Mouse (Mus musculus): ENCODE measurements around the gene Galnt9. TPM values are rescaled to one million over a fixed set of nuclear protein-coding genes. Genes with fewer than 3 reads are reported as not detected.

The Galnt9 gene
- polyA plus RNA-seq, 1 experiment from 2014 or later: not detected

GRCm38 (mm10) chr5:110596086-110596780 is 52.1 kb downstream of the Galnt9 start:
- Histone ChIP-seq H3K36me3 (no peaks in the 10 kb centered on the region), H3K27ac (no peak overlapping the region), H3K4me3 (no peak overlapping the region), H3K9me3 (replicated peaks) (no peaks in the 10 kb centered on the region), H3K4me2 (no peak overlapping the region), H3K27me3 (replicated peaks) (peaks cover 29% of the 10 kb centered on the region; the same call in 1 of the 2 replicates), H3K4me1 (no peaks in the 10 kb centered on the region), H3K9ac (no peak overlapping the region)
- 75% methylated on average over 15 of the region's 15 CpGs for WGBS (ENCODE audit: insufficient replicate concordance)
- no peak for ATAC-seq

- no peak overlapping the region for H3K4me3 ChIP-seq
- H3K4me1 ChIP-seq: no peaks in the 10 kb centered on the region
- H3K36me3 ChIP-seq: no peaks in the 10 kb centered on the region
- H3K27ac ChIP-seq: no peak overlapping the region
- H3K9me3 ChIP-seq (replicated peaks): no peaks in the 10 kb centered on the region
- peaks cover 34% of the 10 kb centered on the region; the same call in 1 of the 2 replicates for H3K27me3 ChIP-seq (replicated peaks)
- ATAC-seq: no peak
- no peak overlapping the region for H3K4me2 ChIP-seq
- 30% methylated on average over 2 of the region's 2 CpGs for WGBS (ENCODE audit: insufficient replicate concordance)
- no peak overlapping the region for H3K9ac ChIP-seq
Observed at GRCm38 (mm10) chr5:110597502-110597901, 53.3 kb downstream of the Galnt9 start.

DNA sequence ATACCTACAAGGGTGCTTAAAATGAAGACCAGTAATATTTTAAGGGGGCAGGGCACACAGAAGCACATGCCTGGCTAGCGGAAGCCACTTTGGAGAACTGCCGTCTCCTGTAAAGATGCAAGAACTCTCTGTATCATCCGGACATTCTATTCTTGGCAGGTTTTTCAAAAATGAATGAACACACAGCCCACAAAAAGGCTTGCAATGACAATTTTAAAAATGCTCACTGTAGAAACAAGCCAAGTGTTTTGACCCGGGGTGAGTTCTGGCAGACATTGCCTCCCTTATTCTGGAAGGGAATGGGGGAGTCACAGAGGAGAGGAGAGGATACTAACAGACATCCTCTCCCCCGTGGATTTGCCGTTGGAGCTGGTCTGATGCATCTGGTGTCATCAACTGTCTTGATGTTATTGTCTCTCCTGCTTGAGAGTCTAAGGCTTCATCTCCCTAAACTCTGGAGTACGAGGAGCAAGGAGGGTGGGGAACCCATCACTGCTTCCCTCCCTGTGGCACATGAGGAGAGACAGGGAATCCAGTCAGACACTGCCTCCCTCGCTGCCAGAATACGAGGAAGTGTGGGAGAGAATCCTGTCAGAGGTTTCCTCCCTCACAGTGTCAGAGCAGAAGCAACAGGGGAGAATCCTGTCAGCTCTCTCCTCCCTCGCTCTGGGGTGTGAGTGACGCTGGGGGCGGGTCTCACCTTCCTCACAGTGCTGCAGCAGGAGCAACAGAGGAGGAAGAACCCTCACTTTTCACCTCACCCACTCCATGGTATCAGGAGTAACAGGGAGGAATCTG is 54.3 kb downstream of the Galnt9 start:
- Histone ChIP-seq H3K9ac (no peak overlapping the region), H3K4me2 (no peak overlapping the region), H3K36me3 (no peaks in the 10 kb centered on the region), H3K27me3 (replicated peaks) (peaks cover 34% of the 10 kb centered on the region; the same call in 1 of the 2 replicates), H3K9me3 (replicated peaks) (no peaks in the 10 kb centered on the region), H3K4me1 (no peaks in the 10 kb centered on the region), H3K27ac (no peak overlapping the region), H3K4me3 (no peak overlapping the region)
- no peak for ATAC-seq
- 21% methylated on average over 12 of the region's 12 CpGs for WGBS (ENCODE audit: insufficient replicate concordance)

DNA sequence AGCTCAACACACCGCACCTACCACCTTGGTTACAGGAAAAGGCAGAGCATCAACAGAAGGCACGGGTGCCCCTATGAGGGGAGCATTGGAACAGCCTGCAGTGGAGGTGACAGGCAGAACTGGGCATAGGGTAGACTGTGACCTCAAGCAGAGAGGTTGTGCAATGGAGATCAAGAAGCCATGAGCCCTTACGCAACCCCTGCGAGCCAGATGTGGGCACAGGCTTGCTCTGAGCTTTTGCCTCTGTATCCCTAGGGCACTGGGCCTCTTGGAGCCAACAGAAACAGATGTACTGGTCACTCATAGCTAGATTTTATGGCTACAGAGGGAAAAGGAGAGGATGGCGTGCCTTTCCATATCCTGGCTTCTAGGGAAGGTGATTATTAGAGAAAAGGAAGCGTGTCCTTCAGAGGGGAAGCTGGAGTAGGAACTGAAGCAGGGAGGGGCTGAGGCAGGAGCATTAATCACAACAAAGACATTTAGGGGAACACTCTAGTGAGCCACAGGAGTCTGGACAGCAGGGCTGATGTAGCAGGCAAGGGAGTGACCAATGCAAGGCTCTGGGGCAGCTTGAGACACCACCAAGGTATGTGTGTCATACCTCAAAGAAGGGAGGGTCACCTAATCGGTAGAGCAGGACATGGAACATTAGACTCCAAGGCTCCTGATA is 59.0 kb downstream of the Galnt9 start:
- ATAC-seq: peak; percentile 42; the same call in 1 of the 2 replicates
- Histone ChIP-seq H3K9ac (no peak overlapping the region), H3K27ac (no peak overlapping the region), H3K9me3 (replicated peaks) (no peaks in the 10 kb centered on the region), H3K27me3 (replicated peaks) (peaks cover 16% of the 10 kb centered on the region; the same call in 1 of the 2 replicates), H3K4me3 (no peak overlapping the region), H3K4me2 (no peak overlapping the region), H3K4me1 (0 out of 2 replicates have a peak, but pooled peaks cover 6% of the 10 kb centered on the region), H3K36me3 (no peaks in the 10 kb centered on the region)
- 48% methylated on average over 7 of the region's 7 CpGs for WGBS (ENCODE audit: insufficient replicate concordance)

GRCm38 (mm10) chr5:110604311-110604710 is 60.2 kb downstream of the Galnt9 start:
- no peak overlapping the region for H3K4me2 ChIP-seq
- no peak overlapping the region for H3K4me3 ChIP-seq
- H3K36me3 ChIP-seq: no peaks in the 10 kb centered on the region
- H3K9ac ChIP-seq: no peak overlapping the region
- WGBS (ENCODE audit: insufficient replicate concordance): 82% methylated on average over 2 of the region's 2 CpGs
- no peak overlapping the region for H3K27ac ChIP-seq
- no peaks in the 10 kb centered on the region for H3K9me3 ChIP-seq (replicated peaks)
- ATAC-seq: no peak
- H3K4me1 ChIP-seq: 0 out of 2 replicates have a peak, but pooled peaks cover 6% of the 10 kb centered on the region
- peaks cover 7% of the 10 kb centered on the region; the same call in 1 of the 2 replicates for H3K27me3 ChIP-seq (replicated peaks)

DNA sequence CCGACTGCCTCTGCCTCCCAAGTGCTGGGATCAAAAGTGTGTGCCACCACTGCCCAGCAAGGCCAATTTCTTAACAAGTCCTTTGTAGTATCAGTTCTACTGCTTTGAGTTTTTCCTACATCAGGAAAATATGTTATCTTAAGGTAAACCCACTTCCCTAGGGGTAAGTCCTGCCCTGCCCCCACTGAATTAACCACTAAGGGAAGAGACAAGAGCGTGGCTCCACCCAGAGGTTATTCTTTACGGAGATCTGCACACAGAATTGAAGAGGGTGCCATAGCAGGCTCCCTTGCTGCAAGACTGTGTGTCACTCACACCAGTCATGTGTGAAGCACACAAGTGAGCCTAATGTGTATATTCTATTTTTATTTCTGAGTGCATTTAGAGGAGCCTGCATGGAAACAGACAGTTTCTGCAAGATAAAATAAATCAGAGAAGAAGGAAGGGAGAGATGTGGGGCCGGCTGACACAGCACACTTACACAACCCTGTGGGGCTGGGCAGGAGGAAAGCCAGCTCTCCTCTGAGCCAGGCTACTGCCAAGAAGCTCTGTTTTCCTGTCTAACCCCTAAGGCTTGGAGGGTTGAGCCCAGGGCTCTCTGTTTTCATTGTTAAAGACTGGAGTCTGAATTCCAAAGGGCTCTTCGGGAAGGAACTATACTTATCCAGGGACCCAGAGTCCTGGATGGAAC is 61.5 kb downstream of the Galnt9 start:
- peaks cover 5% of the 10 kb centered on the region; the same call in 1 of the 2 replicates for H3K27me3 ChIP-seq (replicated peaks)
- ATAC-seq: no peak
- no peaks in the 10 kb centered on the region for H3K36me3 ChIP-seq
- no peak overlapping the region for H3K4me2 ChIP-seq
- no peak overlapping the region for H3K27ac ChIP-seq
- H3K4me1 ChIP-seq: 0 out of 2 replicates have a peak, but pooled peaks cover 6% of the 10 kb centered on the region
- WGBS (ENCODE audit: insufficient replicate concordance): 32% methylated on average over 5 of the region's 5 CpGs
- no peaks in the 10 kb centered on the region for H3K9me3 ChIP-seq (replicated peaks)
- H3K4me3 ChIP-seq: no peak overlapping the region
- H3K9ac ChIP-seq: no peak overlapping the region

- H3K4me2 ChIP-seq: no peak overlapping the region
- 0 out of 2 replicates have a peak, but pooled peaks cover 6% of the 10 kb centered on the region for H3K4me1 ChIP-seq
- WGBS (ENCODE audit: insufficient replicate concordance): 54% methylated on average over 3 of the region's 3 CpGs
- H3K27ac ChIP-seq: no peak overlapping the region
- H3K9me3 ChIP-seq (replicated peaks): no peaks in the 10 kb centered on the region
- H3K36me3 ChIP-seq: no peaks in the 10 kb centered on the region
- no peak for ATAC-seq
- H3K9ac ChIP-seq: no peak overlapping the region
- no peaks in the 10 kb centered on the region for H3K27me3 ChIP-seq (replicated peaks)
- H3K4me3 ChIP-seq: no peak overlapping the region
Observed at GRCm38 (mm10) chr5:110607767-110608166, 63.6 kb downstream of the Galnt9 start.

- no peak overlapping the region for H3K27ac ChIP-seq
- no peaks in the 10 kb centered on the region for H3K27me3 ChIP-seq (replicated peaks)
- no peak overlapping the region for H3K4me2 ChIP-seq
- 0 out of 2 replicates have a peak, but pooled peaks cover 6% of the 10 kb centered on the region for H3K4me1 ChIP-seq
- no peaks in the 10 kb centered on the region for H3K9me3 ChIP-seq (replicated peaks)
- no peaks in the 10 kb centered on the region for H3K36me3 ChIP-seq
- H3K9ac ChIP-seq: no peak overlapping the region
- no peak for ATAC-seq
- 68% methylated on average over 6 of the region's 6 CpGs for WGBS (ENCODE audit: insufficient replicate concordance)
- H3K4me3 ChIP-seq: no peak overlapping the region
Observed at GRCm38 (mm10) chr5:110608336-110608735, 64.2 kb downstream of the Galnt9 start.

DNA sequence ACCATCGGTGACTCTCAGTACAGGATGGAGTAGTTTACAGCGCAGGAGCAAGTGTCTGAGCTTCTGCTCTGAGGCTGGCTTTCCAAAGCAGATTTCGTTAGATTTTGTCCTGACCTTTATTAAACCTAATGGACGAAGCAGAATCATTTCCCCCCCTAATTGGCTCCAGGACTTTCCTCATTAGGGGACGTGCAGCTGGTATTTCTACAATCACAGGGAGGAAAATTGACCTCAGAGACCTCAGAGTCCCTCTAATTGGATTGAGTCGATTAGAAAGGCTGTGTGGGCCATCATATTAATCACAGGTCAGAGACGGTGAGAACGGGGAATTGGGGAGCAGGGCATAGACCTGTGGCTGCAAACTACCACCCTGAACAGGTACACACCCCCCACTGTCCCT is 64.8 kb downstream of the Galnt9 start:
- H3K27me3 ChIP-seq (replicated peaks): no peaks in the 10 kb centered on the region
- 55% methylated on average over 8 of the region's 8 CpGs for WGBS (ENCODE audit: insufficient replicate concordance)
- no peak overlapping the region for H3K9ac ChIP-seq
- H3K4me2 ChIP-seq: no peak overlapping the region
- no peaks in the 10 kb centered on the region for H3K9me3 ChIP-seq (replicated peaks)
- 0 out of 2 replicates have a peak, but pooled peaks cover 6% of the 10 kb centered on the region for H3K4me1 ChIP-seq
- no peaks in the 10 kb centered on the region for H3K36me3 ChIP-seq
- ATAC-seq: no peak
- H3K4me3 ChIP-seq: no peak overlapping the region
- no peak overlapping the region for H3K27ac ChIP-seq

- 66% methylated on average over 3 of the region's 3 CpGs for WGBS (ENCODE audit: insufficient replicate concordance)
- Histone ChIP-seq H3K4me3 (no peak overlapping the region), H3K4me1 (0 out of 2 replicates have a peak, but pooled peaks cover 6% of the 10 kb centered on the region), H3K9me3 (replicated peaks) (no peaks in the 10 kb centered on the region), H3K36me3 (no peaks in the 10 kb centered on the region), H3K9ac (no peak overlapping the region), H3K4me2 (no peak overlapping the region), H3K27ac (no peak overlapping the region), H3K27me3 (replicated peaks) (no peaks in the 10 kb centered on the region)
- ATAC-seq: no peak
Observed at GRCm38 (mm10) chr5:110609425-110609824, 65.3 kb downstream of the Galnt9 start.

DNA sequence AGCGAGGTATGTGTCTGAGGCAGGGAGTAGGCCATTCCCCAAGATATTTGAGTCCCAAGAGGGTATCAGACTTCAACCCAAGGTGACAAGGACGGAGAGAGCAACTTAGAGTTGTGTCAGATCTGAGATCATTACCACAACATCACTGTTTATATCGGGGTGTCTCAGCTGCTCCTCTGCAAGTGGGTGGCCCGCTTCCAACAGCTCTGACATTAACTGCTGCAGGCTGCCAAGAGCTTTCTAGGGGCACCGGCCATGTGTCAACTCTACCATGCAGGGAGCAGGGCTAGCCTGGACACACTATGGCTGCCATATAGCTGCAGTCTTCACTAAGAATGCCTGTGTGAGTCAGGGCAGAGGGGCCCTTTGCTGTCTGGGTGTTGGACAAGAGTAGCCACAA is 65.7 kb downstream of the Galnt9 start:
- no peaks in the 10 kb centered on the region for H3K36me3 ChIP-seq
- no peak overlapping the region for H3K9ac ChIP-seq
- no peak overlapping the region for H3K27ac ChIP-seq
- H3K4me1 ChIP-seq: 0 out of 2 replicates have a peak, but pooled peaks cover 6% of the 10 kb centered on the region
- no peaks in the 10 kb centered on the region for H3K9me3 ChIP-seq (replicated peaks)
- WGBS (ENCODE audit: insufficient replicate concordance): 64% methylated on average over 5 of the region's 5 CpGs
- no peaks in the 10 kb centered on the region for H3K27me3 ChIP-seq (replicated peaks)
- H3K4me3 ChIP-seq: no peak overlapping the region
- H3K4me2 ChIP-seq: no peak overlapping the region
- ATAC-seq: no peak
